Mouse (Mus musculus): ENCODE measurements around the gene Dock4. TPM values are rescaled to one million over a fixed set of nuclear protein-coding genes. Genes with fewer than 3 reads are reported as not detected.

Gene Dock4
- total RNA-seq, 2 experiments from 2014 or later, result 11.2 to 11.7 TPM

GRCm38 (mm10) chr12:40704296-40704695 is 258.5 kb downstream of the Dock4 start:
- DNase-seq, result no peak
- intact Hi-C loops (cut with DNase I), result no loop called here

DNA sequence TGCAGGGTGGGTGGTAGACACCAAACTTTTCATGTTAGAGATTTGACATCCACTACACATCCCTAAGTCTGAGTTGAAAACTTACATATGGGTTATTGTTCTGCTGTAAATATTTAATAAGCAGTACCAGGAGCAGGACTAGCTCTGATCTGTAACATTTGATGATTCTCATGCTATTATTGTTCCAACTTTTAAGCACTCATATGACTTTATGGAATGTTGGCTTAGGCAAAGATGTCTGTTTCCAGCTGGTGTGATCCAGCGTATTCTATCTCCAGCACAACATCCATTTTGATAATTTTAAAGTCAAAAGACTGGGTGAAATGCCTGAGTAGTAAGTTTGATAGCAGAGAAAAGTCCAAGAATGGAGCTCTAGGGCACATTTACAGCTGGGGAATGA is 261.4 kb downstream of the Dock4 start:
- intact Hi-C loops (cut with DNase I), result no loop called here

GRCm38 (mm10) chr12:40709094-40709493 is 263.3 kb downstream of the Dock4 start:
- intact Hi-C loops (cut with DNase I), result no loop called here
- DNase-seq, result no peak

More for the DNA sequence above, 261.4 kb downstream of the Dock4 start:
- no peak for DNase-seq

- intact Hi-C loops (cut with DNase I), result no loop called here
Observed at GRCm38 (mm10) chr12:40712235-40712634, 266.5 kb downstream of the Dock4 start.

GRCm38 (mm10) chr12:40714288-40714687 is 268.5 kb downstream of the Dock4 start:
- intact Hi-C loops (cut with DNase I), result no loop called here
- DNase-seq, result no peak

More at GRCm38 (mm10) chr12:40712235-40712634, 266.5 kb downstream of the Dock4 start:
- DNase-seq, result no peak

DNA sequence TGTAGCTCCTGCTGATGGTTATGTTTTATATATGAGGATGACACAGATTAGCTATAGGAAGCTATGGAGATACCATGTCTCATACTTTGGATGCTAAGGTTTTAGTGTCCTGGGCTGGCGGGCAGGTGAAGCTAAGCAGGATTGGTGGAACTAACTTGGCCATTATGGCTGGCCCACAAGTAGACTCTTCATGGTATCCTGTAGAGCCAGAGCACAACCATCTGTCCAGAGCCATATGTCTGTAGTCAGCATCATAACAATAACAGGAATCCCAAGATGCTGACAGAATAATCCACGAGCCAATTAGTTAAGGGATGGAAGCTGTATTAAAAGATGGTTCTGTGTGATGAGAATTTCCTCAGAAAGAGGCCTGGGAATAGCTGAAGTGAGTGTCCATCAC is 269.4 kb downstream of the Dock4 start:
- intact Hi-C loops (cut with DNase I), result no loop called here
- no peak for DNase-seq

DNA sequence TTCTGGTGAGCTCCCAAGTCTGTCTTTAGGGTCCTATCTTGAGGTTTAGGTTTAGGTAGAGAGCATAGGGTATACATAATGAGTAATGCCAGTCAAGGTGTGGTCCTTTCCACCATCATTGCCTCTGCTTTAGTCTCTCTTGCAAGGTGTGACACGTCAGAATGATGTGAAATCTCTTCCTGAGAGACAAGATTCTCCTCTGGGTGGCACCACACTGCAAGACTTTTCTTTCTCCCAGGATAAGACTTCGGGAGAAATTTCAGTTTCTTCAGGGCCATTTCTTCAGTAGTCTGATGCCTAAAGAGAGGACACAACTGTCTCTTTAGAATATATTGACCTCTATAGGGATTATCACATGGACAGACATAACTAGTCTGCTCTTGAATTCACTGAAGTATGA is 282.6 kb downstream of the Dock4 start:
- no peak for DNase-seq
- intact Hi-C loops (cut with DNase I), result no loop called here

DNA sequence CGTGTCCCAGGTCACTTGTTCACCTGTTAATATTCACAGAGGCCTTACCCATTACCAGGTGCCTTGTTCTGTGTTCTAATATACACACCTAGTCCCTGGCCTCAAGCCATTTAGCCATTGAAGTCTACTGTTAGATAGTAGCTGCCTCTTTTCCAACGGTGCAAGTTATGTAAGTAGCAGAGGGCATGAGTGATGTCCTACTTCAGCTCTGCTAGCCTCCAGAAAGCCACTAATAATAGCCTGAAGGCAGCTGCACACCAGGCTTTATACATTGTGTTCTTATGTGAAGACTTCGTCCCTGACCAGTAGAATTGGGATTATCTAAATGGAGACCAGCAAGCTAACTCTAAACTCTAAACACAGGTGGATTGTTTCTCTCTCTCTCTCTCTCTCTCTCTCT is 285.0 kb downstream of the Dock4 start:
- no peak for DNase-seq
- intact Hi-C loops (cut with DNase I), result no loop called here

DNA sequence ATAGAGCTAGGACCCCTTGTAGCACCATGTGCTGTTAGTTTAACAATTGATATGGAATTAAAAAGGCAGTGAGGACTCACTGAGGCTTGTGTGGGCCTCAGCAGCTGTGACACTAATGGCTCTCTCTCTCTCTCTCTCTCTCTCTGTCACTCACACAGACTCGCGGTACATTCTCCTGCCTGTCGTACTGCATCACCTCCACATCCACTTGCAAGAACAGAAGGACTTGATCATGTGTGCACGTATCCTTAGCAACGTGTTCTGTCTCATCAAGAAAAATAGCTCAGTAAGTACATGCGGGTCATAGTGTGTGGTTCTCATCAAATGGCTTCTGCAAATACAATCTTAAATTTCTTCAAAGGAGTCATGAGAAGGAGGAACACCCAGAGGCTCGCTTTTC is 299.7 kb downstream of the Dock4 start:
- intact Hi-C loops (cut with DNase I), result no loop called here
- DNase-seq, result no peak

- no peak for DNase-seq
- intact Hi-C loops (cut with DNase I), result no loop called here
Observed at GRCm38 (mm10) chr12:40746081-40746480, 300.3 kb downstream of the Dock4 start.

- intact Hi-C loops (cut with DNase I), result no loop called here
- no peak for DNase-seq
Observed at GRCm38 (mm10) chr12:40759281-40759680, 313.5 kb downstream of the Dock4 start.

DNA sequence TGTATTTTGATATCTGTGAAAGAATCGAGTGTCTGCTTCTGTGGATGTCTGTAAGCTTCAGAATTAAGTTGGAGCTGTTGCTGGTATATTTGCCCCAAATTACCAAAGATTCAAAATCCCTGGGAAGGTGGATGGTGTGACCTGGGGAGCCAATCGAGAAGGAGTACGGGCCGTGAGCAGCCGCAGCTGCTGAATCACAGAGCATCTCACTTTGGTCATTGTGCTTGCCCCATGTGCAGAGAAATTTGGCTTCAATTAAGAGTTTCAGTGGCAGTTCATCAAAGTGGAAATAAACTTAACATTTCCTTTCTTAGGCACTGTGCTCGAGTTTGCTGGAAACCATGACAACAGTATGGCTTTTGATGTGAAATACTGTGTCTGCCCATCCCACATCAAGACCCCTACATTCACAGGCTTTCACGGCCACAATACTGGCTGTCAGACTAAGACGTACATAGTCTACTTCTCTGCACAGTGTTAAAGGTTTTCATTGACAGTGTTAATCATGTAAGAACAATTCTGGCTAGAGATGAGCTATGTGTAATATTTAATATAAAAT is 321.6 kb downstream of the Dock4 start:
- no peak for DNase-seq
- intact Hi-C loops (cut with DNase I), result no loop called here

- intact Hi-C loops (cut with DNase I), result no loop called here
- DNase-seq, result no peak
Observed at GRCm38 (mm10) chr12:40773091-40773490, 327.3 kb downstream of the Dock4 start.

DNA sequence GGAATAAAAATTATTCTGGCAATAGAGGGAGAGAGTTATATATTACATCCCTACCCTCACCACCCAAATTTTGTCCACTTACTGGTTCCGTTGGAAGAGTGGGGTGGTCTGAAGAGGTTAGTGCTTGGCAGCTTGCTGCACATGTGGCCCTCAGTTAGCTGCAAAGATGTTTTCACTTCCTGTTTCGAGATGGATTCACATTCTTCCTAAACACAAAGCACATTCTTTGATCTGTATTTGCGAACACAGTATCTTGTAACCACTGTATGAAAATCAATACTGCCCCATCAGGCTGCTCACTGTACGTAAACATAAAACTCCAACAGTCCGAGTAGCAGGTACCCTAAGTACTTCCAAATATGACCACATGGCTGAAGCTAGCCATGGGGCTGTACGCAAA is 335.8 kb downstream of the Dock4 start:
- intact Hi-C loops (cut with DNase I), result no loop called here

DNA sequence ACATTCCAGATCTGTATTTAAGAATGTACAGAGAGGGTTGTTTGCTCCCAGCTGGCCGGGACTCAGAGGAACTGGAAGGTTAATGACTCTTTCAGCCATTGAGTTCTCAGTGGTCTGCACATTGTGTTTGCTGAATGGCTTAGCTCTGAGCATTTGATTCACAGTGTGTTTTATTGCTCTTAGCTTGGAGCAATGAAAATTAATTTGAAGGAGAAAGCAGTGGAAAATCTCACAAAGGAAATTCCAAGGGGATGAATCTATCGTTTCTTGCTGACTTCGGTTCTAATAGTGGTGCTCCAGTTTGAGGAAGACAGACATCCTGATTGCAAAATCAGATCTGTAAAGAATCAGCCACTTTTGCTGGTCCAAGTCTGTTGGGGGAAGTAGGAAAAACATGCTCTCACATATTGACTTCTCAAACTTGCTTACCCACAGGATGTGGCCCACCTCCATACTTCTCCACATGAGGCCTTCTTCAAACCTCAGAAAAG is 342.9 kb downstream of the Dock4 start:
- intact Hi-C loops (cut with DNase I), result no loop called here
- peak in 1 of 2 experiments; percentile 22 for DNase-seq

More for the DNA sequence above, 335.8 kb downstream of the Dock4 start:
- DNase-seq, result no peak

GRCm38 (mm10) chr12:40789379-40790361 is 343.9 kb downstream of the Dock4 start:
- intact Hi-C loops (cut with DNase I), result loop anchor here (5.0 kb wide), 1 partner anchor 97 kb away; no protein-coding TSS in a partner anchor
- DNase-seq, result peak in 1 of 2 experiments; percentile 9

DNA sequence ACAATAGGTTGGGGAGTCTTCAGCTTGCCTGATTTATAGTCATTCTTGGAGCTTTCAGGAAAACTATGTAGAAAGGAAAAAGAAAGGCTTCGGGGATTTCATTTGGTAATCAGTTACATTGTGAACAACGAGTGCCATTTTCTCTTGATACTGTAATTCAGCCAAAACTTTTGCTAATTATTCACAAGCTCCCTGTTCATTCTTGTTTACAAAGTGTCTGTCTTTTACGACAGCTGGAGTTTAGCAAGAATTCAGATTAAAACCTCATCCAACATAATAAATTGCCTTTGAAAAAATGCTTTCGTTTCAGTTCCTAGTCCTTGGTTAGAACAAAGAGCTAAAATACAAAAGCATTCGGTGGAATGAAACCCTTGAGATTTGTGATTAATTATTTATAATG is 345.5 kb downstream of the Dock4 start:
- intact Hi-C loops (cut with DNase I), result loop anchor here (5.0 kb wide), 1 partner anchor 99 kb away; no protein-coding TSS in a partner anchor
- no peak for DNase-seq

DNA sequence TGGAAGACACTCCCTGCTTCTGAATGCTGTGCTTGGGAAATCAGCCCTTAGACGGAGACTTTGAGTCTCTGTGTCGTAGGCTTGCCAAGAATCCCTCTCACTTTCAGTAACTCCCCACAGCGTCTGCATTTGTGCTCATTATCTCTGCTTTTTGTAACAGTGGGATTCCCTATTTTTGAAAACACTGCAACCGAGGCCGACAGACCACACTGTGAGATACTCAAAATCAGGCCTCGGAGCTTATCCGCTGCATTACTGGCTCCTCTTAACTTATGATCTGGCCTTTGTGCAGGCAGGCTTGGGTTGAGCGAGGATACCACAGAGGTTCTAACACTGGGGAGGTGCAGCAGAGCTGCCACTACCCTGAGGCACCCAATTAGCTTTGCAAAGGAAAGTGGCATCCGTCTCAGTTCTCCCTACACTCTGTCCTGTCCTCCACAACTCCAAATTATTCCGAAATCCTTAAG is 346.5 kb downstream of the Dock4 start:
- intact Hi-C loops (cut with DNase I), result loop anchor here (5.0 kb wide), 1 partner anchor 100 kb away; no protein-coding TSS in a partner anchor
- no peak for DNase-seq

- intact Hi-C loops (cut with DNase I), result loop anchor here (5.0 kb wide), 1 partner anchor 102 kb away; no protein-coding TSS in a partner anchor
- DNase-seq, result no peak
Observed at GRCm38 (mm10) chr12:40794066-40794465, 348.3 kb downstream of the Dock4 start.

DNA sequence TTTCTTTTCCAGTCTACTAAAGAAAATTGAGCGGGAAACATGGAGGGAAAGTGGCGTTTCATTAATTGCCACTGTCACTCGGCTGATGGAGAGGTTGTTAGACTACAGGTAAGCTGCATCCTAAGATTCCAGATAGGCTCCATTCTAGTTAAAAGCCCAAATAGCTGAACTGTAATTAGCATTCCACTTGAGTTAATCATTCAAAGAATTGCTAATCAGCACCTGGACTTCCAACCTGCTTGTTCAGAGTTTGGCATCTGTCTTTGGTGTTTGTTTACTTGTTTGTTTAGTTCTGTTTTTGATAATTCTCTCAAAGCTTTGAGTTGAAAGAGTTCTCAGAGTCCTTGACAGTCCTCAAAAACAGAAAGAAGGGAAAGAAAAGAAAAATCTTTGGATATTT is 349.0 kb downstream of the Dock4 start:
- DNase-seq, result no peak
- intact Hi-C loops (cut with DNase I), result loop anchor here (5.0 kb wide), 1 partner anchor 102 kb away; no protein-coding TSS in a partner anchor

DNA sequence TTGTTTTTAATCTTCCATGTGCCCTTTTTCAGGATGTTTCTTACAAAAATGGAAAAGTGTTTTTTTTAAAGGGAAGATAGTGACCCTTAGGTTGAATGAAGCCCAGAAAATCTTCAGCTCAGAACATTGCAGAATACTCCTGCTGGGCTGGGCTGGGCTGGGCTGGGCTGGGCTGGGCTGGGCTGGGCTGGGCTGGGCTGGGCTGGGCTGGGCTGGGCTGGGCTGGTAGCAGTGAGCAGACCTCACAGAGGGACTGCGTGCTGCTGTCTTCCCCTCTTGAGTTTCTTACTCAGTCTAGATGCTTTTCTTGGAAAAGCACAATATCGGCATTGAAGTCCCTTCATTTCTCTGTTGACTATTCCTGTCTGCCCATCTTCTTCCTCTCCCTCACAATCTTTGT is 350.0 kb downstream of the Dock4 start:
- intact Hi-C loops (cut with DNase I), result no loop called here

More for the DNA sequence above, 350.0 kb downstream of the Dock4 start:
- DNase-seq, result no peak

All from heart, postnatal 36 days (tissue).